Mouse (Mus musculus) brain, embryonic 14.5 days (tissue): ENCODE results near the gene Mgl2.

Source experiments
- CTCF ChIP-seq: fragments of 200-500 bp; IDR thresholded peaks from 2 replicates; pipeline ENCODE4 v1.5.1; 2012; ENCODE audit warnings: inconsistent platforms, mild to moderate bottlenecking, moderate library complexity, borderline replicate concordance; ENCODE audit not compliant: insufficient read depth, insufficient read length; ENCODE audit errors: extremely low read depth
- POLR2A ChIP-seq: fragments of 200-500 bp; IDR thresholded peaks from 2 replicates; pipeline ENCODE4 v1.6.1; 2012; ENCODE audit warnings: mild to moderate bottlenecking, inconsistent platforms, borderline replicate concordance; ENCODE audit not compliant: poor library complexity, insufficient read depth, insufficient read length, severe bottlenecking; ENCODE audit errors: extremely low read depth

DNA sequence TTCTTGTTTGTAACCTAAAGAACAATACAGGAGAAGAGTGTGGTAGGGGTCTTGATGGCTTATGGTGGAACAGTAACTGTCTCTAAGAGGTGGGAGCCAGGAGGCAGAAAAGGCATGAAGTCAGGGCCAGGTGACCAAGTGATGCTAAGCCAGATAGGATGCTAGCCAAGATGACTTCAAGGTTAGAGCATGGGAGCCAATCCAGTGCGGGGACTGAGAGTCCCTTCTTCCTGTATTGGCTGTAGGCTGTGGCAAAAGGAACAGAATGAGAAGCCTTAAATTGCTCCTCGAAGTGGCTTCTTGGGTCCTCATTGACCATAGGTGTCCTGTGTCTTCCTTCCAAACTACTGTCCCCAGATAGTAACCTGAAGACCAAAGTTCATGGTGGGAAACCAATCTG, 31.0 kb upstream of the Mgl2 start:
- TF ChIP-seq CTCF = no peak
- TF ChIP-seq POLR2A = no peak
